Mouse (Mus musculus): ENCODE data around the gene BC048679.
A peak's percentile ranks its signal among the peaks of the same experiment; 100 is the strongest.
"Not testable (repeated sequence)": the region's sequence is repeated elsewhere in the genome, so short reads cannot be mapped to it uniquely, and the experiment has no call there.

Gene BC048679

DNA sequence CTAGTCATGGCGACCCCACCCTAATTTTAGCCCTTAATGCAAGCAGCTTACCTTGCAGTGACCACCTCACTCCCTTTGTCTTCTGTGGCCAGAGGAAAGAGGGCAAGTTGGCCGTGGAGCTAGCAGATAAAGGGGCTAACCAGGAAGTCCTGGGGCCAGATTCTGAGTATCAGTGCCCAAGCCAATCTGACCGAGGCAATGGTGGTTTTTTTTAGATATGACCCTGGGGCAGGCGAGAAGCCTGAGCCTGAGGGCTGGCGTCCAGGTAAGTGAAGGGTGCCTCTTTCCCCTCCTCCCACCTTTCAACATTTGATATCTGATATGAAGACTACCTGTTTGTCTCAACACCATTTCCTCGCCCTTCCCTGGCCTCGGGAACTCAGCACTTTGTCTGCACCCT is at the start of gene BC048679:
Gene BC048679, minus strand, starts transcription at position 101 of the 400 bp plus-strand sequence.
- DNase-seq (ENCODE audit: low spot score): no peak

DNA sequence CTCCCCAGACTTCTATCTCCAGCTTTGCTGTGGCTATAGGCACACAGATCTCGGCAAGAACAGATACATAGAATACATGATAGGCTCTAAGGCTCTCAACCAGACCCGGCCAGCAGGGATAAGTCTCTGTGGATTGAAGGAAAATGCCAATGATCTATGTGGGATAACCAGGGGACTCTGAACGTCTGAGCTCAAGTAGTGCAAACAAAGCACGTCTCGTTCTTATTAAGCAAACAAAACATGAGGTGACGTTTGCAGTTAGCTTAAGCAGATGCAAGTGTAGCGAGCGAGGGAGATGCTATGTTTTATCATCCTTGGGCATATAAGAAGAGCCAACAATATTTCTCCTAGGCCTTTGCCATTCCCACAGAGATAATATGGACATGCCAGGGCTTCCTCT is 44.9 kb upstream of the BC048679 start:
- DNase-seq (ENCODE audit: low spot score): no peak

DNA sequence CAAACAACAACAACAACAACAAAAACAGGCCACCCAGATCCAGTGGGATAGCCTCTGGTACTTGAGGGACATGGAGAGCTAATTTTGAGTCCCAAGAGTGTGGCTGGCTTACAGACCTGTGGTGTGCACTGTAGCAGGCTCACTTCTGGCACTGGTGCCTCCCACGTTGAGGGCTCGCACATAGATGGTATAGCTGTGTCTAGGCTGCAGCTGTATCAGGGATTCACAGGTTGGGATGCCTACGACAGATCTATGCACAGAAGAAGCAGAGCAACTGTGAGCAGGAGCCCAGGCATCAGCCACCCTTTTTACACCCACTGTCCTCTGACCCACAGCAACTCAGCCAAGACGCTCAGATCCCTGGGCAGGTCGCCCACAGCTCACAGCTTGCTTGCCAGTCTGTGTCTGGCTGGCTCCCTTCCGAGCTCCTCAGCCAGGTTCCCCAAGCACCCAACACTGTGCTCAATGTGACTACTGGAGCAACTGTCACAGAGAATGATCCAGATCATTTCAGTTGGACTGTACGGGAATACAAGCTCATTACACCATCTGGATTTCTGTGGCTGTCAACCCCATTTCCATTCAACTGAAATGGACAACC is 43.9 kb upstream of the BC048679 start:
- DNase-seq (ENCODE audit: low spot score): no peak

DNA sequence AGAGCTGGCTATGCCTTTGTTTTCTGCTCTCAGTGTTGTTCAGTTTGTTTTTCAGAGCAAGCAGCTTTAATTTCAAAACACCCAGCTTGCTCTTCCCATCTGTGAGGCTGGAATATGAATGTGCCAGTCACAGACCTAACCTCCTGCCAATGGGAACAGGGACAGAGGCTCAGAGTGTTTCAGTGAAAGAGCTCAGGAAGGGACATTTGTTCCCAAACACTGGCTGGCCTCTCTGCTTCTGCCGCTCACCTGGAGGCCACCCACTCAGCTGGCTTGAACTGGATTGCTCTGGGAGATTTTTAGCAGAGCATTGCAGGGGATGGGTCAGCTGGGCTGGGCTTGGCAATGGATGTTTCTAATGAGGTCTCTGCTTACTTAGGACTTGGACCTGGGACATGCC is 42.9 kb upstream of the BC048679 start:
- DNase-seq (ENCODE audit: low spot score): no peak

DNA sequence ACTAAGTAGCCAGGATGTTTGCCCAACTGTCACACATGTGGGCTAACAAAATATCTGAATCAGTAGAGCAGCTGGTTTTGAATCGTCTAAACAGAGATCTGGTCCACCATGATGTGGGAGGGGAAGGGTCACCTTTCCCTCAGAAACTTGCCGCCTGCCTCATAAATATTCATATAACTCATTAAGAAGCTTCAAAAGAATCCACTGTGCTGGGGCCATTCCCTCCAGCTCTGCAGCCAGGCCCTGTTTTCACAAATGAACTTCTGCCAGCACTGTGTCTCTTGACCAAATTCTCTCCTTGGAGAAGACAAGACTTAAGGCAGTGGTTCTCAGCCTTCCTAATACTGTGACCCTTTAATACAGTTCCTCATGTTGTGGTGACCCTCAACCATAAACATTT is 41.5 kb upstream of the BC048679 start:
- no peak for DNase-seq (ENCODE audit: low spot score)

DNA sequence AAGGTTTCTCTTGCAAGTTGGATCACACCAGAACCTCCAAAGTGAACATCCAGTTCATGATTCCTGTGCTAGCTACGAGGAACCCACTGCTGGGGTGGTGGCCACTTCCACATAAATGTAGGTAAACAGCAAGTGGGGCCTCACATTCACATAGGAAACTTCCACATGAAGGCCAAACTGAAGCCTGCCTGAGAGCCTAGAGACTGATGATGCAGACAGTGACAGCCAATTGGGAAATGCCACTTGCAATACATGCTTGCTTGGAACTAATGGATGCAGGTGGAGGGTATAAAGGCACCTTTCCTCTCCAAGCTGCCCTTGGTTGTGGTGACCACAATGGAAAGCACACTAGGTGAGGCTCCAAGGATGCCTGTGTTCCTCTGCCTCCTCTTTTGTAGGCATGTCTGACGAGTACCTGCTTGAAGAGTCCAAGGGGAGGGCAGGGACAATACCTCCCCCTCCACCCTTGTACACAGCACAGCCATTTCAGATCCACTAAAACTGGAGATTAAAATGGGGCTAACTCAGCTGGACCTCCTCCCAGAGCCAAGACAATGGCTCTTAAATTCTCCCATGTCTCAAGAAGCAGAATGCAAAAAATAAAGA is 40.1 kb upstream of the BC048679 start:
- DNase-seq (ENCODE audit: low spot score): no peak

DNA sequence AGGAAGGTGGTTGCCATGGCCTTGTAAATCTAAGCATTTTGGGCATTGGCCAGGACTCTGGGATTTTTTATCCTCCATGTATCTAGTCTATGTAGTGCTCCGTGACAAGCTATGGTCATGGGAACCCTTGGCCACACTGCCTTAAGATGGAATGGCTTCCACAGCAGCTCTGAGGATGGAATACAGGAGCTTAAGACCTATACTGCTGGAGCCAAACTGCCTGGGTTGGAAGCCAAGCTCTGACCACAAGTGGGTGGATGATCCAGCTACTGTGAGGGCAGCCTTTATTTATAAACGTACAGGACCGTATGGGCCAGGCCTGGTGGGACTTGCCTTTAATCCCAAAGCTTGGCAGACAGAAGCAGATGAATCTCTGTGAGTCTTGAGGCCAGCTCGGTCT is 38.4 kb upstream of the BC048679 start:
- DNase-seq (ENCODE audit: low spot score): no peak

DNA sequence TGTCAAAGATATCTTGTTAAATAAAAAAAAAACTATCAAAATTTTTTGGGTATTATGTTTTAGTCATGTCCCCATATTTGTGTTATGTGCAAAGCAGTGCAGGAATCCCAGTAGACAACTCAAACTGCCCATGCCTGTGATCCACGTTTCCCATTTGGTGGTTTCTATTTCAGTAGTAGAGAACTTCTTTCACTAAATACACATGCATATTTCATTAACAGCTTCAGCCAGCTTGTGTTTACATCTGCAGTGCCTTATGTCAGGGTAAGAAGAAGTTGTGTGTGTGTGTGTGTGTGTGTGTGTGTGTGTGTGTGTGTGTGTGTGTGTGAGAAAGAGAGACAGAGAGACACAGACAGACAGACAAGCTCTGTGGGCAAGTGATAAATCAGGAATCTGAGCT is 33.4 kb upstream of the BC048679 start:
- no peak for DNase-seq (ENCODE audit: low spot score)

DNA sequence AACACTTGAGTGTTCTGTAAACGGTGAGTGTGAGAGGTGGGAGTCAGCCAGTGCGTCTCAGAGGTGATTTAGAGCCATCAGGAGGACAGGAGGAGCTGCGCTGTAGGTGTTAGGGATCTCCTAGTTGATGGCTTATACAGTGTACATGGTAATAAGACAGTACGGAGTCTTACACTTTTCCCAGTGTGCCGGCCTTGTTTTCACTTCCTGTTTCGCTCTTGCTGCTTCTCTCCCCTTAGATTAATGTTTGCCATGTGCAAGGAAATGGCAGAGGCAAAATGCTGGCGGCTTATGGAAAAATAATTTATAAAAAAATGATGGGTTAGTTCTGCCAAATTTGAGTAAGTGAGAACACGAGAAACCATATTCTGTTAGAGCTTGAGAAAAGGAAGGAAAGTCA is 30.8 kb upstream of the BC048679 start:
- no peak for DNase-seq (ENCODE audit: low spot score)

DNA sequence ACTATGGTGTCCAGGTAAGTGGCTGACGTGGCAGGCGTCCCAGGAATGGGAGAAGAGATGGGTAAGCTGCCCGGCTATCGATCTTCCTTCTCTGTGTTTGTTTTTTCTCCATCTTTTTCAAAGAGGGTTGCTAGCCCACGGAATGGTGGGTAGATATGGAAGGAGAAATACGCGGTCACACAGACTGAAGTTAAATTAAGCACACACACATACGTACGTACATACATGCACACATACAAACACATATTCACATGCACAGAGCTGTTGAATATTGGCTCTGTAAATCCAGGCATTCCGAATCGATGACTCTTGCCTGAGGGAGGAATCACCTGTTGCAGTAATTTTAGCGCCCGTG is 25.6 kb upstream of the BC048679 start:
- DNase-seq (ENCODE audit: low spot score): no peak

DNA sequence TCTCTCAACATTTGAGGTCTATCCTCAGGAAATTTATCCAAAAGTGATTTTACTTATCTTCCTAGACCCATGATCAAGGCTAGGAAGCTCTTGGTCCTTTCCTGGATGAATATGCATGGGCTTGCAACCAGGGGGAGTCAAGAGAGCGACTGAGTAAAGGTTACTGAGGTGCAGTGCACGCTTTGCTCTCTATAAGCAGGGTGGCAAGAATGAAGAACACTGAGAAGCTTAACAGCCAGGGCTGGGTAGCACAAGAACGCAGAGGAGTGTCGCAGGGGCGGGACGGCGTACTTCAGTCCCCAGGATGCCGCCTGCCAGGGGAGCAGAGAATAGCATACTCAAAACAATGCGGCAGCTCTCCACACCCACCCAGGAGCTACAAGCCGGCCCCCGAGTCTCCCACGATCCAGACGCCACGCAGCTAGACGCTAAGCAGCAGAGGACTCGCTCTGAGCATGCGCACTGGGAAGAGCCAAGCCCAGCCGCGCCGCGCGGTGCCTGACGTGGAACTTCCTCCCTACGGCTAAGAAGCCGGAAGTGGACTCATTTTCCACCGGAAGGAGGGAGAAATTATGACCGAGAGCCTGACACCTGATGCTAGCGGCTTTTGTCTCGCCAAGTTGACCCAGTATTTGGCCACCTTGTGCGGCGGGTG is 25.1 kb upstream of the BC048679 start:
- DNase-seq (ENCODE audit: low spot score): peak; percentile 59

DNA sequence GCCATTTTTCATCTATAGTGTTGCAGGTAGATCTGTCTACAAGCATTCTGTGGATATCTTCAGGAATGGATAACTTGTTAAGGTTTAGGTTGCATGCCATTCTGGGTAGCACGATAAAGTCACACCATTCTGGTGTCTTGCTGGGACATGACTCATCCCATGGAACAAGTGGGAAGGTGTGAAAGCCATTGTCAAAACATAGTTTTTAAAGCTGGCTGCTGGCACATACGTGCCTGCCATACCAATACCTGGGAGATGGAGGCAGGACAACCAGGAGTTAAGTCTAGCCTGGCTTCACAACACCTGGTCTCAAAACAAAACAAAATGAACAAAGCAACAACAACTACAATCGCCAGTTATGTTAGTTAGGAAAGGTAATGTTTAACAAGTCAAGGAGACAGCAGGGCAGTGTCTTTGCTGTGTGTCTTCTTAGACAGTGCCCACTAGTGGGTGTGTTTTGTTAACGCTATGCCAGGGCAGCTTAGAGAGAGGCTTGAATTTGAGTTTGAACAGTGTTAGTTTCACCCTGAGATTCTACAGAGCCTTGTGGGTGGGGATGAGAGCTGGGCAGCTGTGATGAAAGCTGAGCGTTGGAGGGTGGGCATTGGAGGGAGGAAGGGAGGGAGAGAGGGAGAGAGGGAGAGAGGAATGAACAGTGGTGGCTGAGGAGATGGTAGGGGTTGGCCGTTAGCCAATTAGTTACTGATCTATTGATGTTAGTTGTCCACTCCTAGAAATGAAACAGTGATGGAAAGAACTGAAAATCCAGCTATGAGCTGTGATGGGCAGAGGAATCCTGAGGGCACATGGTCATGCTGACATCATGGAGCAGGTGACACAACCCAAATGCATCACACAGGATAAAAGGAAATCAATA is 18.3 kb upstream of the BC048679 start:
- no peak for DNase-seq (ENCODE audit: low spot score)

DNA sequence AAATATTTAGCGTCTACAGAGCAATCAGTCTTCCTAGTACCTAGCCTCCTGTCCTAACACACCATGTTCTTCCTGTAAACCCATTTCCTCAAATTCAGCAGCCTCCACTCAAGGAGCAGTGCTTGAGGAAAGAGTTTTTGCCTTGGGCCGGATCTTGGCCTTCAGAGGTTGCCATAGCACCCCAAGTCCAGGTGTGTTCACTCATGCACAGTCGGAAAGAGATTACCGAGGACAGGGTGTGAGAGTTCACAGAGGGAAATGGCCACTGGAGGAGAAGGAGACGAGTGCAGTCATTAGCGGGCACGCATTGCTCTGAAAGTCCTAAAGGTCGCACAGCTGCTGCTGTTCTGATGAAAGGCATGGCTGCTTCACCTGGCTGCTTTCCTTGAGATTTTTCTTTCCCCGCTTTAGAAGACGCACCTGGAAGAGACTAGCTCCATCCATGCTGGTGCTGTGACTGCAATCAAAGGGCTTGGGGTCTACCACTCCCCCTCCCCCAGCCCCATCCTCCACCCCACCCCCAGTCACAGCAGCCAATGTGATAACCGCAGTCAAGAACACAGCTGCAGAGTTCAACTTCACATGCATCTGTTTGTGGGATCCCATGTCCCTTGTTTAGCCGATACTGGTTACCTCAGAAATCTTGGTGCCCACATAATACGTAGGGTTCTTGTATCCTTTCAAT is 17.0 kb upstream of the BC048679 start:
- DNase-seq (ENCODE audit: low spot score): no peak

DNA sequence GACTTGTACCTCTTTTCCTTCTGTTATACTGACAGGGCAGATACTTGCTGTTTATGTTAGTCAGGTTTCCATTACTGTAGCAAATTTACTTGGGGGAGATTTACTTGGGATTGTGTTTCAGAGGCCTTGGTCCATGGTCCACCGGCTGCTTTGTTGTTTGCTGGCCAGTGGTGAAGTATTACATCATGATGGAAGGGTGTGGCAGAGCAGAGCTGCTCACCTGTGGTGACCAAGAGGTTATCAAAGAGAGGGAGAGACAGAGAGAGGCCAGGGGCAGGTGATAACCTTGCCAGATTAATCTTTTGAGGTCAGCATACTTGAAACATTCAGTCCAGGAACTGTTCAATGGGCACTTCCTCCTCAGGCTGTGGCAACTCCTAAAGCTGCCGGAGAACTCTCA is 3.0 kb upstream of the BC048679 start:
- no peak for DNase-seq (ENCODE audit: low spot score)

DNA sequence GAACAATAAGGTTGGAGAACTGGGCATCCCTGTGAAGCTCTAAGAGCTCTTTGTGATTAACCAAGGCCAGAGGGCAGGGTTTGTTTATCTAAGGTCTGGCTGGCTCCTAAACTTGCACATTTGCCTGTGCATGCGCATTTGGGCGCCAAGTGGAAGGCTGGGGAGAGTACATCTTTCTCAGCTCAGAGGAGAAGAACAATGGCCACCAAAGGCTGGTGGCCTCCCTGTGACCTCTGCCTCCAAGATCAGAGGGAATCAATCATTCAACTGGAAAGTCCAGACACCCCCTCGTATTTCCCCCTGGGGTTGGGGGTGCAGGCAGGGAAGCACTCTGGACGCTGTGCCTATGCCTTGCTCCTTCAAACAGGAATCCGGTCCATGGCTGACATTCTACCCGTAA is 910 bp downstream of the BC048679 start:
- DNase-seq (ENCODE audit: low spot score): no peak

DNA sequence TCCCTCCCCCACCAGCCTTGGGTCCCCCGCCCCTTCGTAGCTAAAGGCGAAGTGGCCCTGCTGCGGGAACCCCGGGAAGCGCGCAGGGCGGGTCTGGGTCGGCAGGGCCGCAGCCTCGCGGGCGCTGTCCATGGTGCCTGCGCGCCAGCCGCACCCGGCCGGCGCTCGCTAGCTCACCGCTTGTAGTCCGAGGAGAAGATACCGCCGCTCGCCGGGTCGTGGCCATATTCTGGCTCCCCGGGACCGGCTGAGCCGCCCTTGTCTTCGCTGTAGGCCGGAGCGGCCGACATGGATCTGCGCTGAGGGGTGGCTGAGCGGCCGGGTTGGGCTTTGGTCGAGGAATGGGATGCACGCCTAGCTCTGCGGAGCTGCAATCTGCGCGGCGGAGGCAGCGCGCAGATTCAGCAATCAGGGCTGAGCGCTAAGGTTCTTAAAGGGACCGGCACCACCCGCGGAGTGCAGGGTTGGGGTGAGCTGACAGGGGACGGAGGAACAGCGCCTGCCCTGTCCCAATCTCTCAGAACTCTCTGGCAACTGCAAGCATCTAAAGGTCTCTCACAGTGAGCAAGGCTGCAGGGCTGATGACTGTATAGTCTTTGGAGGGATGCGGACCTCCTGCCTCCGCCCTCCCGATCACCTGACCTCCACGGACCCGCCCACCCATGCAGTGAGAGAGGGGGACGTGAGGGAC is 4.6 kb downstream of the BC048679 start, which contains the start of gene Ap3b2:
Gene Ap3b2, minus strand, starts transcription at position 595 of the 691 bp plus-strand sequence.
- DNase-seq (ENCODE audit: low spot score): no peak

DNA sequence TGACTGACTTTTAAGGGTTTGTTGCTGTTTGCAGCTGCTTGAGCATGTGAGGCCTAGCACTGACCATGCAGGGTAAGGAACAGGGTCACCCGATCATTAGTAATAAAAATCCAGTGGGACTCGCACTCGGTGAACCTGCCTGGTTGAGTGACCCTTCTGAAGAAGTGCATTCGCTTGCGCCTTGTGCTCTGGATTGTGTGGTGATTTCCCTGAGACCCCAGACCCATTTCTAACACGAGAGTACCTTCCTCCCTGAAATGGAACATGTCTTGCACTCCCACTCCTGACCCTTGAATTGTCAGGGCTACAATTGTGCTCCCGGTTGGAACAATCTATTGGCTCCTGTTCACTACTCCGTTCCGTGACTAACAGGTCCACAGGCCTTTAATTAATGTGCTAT is 5.5 kb downstream of the BC048679 start:
- DNase-seq (ENCODE audit: low spot score): no peak

DNA sequence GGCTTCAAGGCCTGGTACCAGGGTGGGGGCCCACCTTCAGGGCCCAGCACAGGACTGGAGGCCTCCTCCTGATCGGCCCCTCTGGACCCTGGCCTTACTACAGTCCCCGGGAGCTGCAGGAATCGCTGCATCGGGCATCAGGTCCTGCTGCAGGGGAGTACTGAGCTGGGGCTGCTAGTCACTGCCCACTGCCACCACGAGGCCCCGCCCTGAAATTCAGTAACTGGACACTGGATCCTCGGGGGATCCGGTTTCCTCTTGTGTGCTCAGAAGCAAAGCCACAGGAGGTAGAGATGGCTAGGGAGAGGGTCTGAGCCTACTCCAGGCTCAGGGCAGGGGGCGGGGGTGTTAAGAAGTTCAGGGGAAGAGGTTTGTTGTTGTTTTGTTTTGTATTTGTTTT is 8.4 kb downstream of the BC048679 start:
- no peak for DNase-seq (ENCODE audit: low spot score)

DNA sequence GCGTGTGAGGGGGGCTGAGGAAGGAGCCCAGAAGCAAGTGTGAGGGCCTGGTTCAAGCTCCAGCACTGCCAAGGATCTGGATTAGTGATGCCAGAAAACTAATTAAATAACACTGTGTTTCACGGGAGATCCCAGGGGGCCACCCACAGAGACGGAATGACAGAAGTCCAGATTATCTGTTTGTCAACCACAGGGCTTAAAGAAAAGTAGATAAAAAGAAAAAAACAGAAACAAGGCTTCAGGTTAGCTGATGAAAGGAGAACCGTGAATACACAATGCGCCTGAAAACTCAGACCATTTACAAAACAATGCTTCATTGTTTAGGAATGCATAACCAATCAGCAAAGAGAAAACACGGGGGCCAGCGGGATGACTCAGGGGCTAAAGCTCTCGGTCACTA is 17.3 kb downstream of the BC048679 start:
- no peak for DNase-seq (ENCODE audit: low spot score)

DNA sequence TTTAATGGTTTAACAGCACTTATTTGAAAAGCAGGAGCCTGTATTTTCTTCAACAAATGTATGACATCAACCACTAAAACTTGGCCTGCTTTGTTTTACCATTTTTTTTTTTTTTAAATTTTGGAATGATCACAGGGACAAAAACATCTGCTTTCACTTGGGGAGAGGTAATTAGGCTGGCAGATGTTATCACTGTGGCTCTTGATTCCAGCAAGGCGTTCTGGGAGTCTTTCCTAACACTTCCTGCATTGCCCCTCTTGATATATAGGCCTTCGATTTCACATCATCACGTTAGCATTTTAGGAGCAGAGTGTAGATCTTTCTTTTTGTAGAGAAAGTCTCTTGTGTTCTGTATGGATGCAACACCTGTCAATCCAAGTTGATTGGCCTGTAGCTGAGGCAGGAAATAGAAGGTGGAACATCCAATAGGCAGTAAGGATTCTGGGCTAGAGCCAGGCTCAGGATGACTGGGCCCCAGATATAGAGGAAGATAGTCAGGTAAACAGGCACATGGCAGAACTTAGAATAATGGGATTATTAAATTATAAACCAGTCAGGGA is 18.5 kb downstream of the BC048679 start:
- no peak for DNase-seq (ENCODE audit: low spot score)

DNA sequence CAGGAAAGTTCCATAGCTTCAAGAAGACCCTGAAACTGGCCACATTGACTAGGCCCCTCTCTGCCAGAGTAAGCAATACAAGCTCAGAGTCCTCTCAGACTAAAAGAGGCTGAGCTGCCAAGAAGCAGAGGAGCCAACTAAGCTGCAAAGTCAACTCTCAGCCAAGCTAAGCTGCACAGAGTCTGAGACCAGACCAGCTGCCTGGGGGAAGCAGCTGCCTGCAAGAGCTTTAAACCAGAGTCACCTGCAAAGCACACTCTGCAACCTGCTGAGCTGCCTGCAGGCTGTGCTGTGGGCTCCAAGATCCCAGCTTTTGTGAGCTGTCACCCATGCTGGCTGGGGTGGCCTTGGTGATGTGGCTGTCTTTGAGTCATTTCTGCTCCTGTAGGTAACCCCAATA is 19.8 kb downstream of the BC048679 start:
- not testable (repeated sequence) for DNase-seq (ENCODE audit: low spot score)

All from urinary bladder, postnatal 10 days (tissue).